Mouse (Mus musculus): ENCODE data around the gene Olfr461.
"Not testable (repeated sequence)": the region's sequence is repeated elsewhere in the genome, so short reads cannot be mapped to it uniquely, and the experiment has no call there.

Gene Olfr461

DNA sequence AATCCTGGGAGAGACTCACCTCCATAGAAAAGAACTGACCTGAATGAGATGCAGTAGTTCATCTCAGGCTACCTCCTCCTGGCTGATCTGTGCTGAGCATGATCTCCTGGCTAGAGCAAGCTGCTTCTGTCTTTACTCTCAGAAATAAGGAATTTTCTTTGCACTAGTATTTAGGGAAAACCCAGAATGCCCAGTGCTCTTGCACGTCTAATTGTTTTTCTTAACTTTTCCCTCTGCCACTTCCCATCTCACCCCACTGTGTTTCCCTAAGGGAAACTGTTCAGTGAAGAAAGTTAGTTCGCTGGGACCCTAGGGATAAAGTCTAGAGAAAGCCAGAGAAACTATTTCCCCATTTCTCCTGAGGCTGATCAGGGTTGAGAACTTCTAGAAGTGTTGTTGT, at the start of gene Olfr461:
Gene Olfr461, minus strand, starts transcription at position 101 of the 400 bp plus-strand sequence.
- DNase-seq (ENCODE audit: low spot score in 2 of 2) = no peak

DNA sequence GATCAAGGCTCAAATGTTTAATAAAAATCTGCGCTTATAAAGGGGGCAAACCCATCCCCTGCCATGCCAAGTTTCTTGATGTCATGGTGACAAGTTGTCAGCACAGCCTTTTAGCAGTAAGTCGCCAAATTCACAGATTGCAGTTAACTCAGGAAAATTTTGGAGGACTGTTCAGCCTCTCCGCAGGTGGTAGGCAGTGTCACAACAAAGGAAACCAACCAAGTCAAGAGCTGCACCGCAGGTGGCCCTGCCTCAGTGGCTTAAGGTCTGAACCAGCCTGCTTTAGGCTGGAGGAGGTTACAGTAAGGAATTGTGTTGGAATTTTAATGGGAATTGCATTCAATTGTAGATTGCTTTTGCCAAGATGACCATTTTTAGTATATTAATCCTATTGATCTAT, 43.7 kb upstream of the Olfr461 start:
- DNase-seq (ENCODE audit: low spot score in 2 of 2) = not testable (repeated sequence)

GRCm38 (mm10) chr6:40594804-40595550, 40.1 kb upstream of the Olfr461 start:
- no peak for DNase-seq (ENCODE audit: low spot score in 2 of 2)

DNA sequence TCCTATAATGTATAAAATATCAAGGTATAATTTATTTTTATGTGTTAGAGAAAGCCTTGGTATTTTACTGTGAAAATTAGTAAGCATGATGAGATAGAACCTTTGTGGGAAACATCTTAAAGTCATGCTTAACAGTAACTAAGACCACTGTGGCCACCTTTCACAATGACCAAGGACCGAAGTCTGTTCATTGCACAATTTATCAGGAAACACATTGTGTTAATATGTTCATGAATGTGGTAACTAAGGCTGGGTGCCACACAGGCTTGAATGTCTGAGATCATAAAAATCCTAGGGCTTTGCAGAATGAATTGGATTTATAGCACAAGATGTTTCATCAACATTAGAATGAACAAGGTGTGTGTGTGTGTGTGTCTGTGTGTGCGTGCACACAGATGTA, 33.5 kb upstream of the Olfr461 start:
- DNase-seq (ENCODE audit: low spot score in 2 of 2) = no peak

DNA sequence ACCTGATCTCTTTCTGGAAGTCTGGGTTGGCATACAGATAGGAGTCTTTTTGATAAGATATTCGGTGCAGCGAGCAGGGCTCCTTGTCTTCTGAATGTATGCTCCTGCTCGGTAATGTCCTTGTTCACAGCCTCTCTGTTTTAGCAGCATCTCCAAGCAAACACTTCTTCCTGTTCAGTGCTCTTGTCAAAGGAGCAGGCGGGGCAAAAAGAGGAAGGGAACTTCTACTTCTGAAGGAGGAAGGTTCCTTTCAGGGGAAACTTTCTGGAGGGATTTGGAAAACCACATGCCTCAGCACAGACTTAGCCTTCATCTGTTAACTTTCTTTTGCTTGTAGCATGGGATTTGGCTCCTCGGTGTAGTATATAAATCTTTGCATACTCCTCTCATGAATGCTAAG, 30.8 kb upstream of the Olfr461 start, which contains the start of gene Clec5a:
Gene Clec5a, minus strand, starts transcription at position 177 of the 400 bp plus-strand sequence.
- DNase-seq (ENCODE audit: low spot score in 2 of 2) = no peak

- no peak for DNase-seq (ENCODE audit: low spot score in 2 of 2)
Measured at GRCm38 (mm10) chr6:40584336-40584735, 29.5 kb upstream of the Olfr461 start.

- DNase-seq (ENCODE audit: low spot score in 2 of 2) = peak in 1 of 2 experiments; percentile 27
Measured at GRCm38 (mm10) chr6:40576305-40576704, 21.5 kb upstream of the Olfr461 start.

DNA sequence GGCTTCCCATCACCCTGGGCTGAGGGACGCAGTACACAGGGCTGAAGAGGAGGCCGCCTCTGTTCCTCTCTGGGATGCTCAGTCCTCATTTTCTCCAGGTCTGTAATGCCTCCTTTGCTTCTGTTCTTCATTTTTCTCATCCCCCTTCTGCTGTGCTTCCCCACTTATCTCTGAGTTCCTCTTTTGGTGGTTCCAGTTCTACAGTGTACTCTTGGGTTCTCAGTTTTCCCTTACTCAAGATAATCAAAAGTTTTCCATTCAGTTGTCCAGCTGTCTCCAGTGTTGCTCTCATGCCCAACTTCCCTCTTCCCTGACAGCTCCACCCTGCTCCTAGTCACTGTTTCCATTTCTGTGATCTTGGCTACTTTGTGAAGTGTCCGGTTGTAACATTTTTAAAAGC, 18.8 kb upstream of the Olfr461 start:
- no peak for DNase-seq (ENCODE audit: low spot score in 2 of 2)

DNA sequence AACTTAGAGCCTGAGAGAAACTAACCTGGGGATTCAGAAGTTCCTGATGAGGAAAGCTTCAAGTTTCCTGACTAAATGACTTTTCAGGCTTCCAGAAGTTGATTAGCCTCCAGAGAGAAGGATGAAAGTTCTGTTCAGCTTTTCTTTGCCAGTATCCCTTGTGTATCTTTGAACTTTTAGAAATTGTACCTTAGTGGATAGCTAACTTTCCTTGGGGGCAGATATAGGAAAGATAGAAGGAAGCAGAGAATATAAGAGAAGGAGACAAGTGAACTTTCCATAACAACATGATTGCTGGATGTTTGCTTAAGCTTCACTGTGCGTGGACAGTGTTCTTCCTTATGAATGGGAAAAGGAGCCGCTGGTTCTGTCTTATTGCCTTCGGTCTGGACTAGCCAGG, 14.3 kb upstream of the Olfr461 start, which contains the start of gene Olfr460:
Gene Olfr460, plus strand, starts transcription at position 301 of the 400 bp plus-strand sequence.
- DNase-seq (ENCODE audit: low spot score in 2 of 2) = no peak

- no peak for DNase-seq (ENCODE audit: low spot score in 2 of 2)
Measured at GRCm38 (mm10) chr6:40544690-40545089, 10.2 kb downstream of the Olfr461 start.

DNA sequence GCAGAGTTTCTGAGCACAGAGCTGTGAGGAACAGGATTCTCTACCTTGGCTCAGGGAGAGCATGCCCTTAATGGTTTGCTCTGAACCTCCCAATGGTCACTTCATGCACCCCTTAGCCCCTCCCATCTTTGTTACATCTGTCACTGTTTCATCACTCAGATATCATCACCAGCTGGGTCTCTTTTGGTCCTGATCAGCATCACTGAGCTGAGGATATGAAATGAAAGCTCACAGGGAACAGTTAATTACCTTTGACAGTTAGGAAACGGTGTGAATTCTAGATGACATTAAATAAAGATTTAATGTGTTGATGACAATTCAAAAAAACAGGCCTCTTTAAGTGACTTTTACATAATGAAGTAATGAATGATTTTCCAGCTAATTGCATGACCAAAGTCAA, 35.4 kb downstream of the Olfr461 start, which contains the start of gene Prss37:
Gene Prss37, minus strand, starts transcription at position 101 of the 400 bp plus-strand sequence.
- no peak for DNase-seq (ENCODE audit: low spot score in 2 of 2)

- DNase-seq (ENCODE audit: low spot score in 2 of 2) = no peak
Measured at GRCm38 (mm10) chr6:40493229-40493628, 61.6 kb downstream of the Olfr461 start, which contains the start of gene Tas2r108. Tas2r108 (plus strand) TSS chr6:40493529.

Data from spleen, postnatal 36 days (tissue).